Comparison of ENCODE assay signal across 8 mouse cellular contexts in the genomic region with DNA sequence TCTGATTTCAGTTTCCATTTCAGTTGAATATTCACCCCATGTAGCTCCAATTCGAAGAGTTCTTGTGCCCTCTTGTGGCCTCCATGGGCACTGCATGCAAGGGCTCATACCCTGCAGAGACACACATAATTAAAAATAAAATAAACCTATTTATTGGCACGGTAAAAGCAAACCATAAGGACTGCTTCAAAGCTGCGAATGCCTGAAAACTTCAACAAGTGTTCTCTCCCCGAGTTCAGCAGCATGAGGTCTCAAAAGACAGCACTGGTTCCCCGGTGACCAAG. TPM values are rescaled to one million over a fixed set of nuclear protein-coding genes. Genes with fewer than 3 reads are reported as not detected.
DNase-seq lines count a peak whose midpoint lies in the region; ATAC-seq and TF ChIP-seq lines count a peak whose summit lies in the region.

No protein-coding gene starts in this region.

- TF ChIP-seq POLR2A in heart, adult 2 months (IDR thresholded peaks at IDR 0.05; ENCODE audit: insufficient read depth, low read depth, low read length), result no peak

- no peak overlapping the region for H3K4me2 ChIP-seq in neural tube, embryonic 11.5 days (ENCODE audit: low read depth)

- H3K9ac ChIP-seq in heart, adult 2 months (ENCODE audit: low read depth, low read length), result no peak overlapping the region
- no peak overlapping the region for H3K9ac ChIP-seq in neural tube, embryonic 11.5 days (ENCODE audit: low read length)

- no peak for ATAC-seq in neural tube, embryonic 11.5 days (ENCODE audit: insufficient read depth, low FRiP score, low TSS enrichment)

- peaks cover 87% of the 10 kb centered on the region for H3K9me3 ChIP-seq in neural tube, embryonic 11.5 days (ENCODE audit: control insufficient read depth, low read length)

- H3K79me2 ChIP-seq in heart, adult 2 months (replicated peaks; ENCODE audit: control insufficient read depth, insufficient read depth, low read length), result no peaks in the 10 kb centered on the region

- no peak for TF ChIP-seq EP300 in heart, adult 2 months (IDR thresholded peaks at IDR 0.05; ENCODE audit: insufficient read depth, low read depth, low read length)

- WGBS in heart, adult 2 months, result 30% methylated on average over 5 of the region's 5 CpGs
- WGBS in neural tube, embryonic 11.5 days, result 43% methylated on average over 5 of the region's 5 CpGs

- DNase-seq in heart, adult 2 months, result peak in 1 of 2 experiments; percentile 71
- DNase-seq in heart, adult 8-10 months (ENCODE audit: low spot score), result no peak
- DNase-seq in 3134 (ENCODE audit: extremely low read depth, insufficient read length, low spot score), result peak; percentile 44
- peak; percentile 66 for DNase-seq in MEL-GATA-1-ER (ENCODE audit: extremely low read depth, low read depth)
- peak; percentile 74 for DNase-seq in embryo, embryonic 9.5 days (ENCODE audit: extremely low spot score)
- peak; percentile 85 for DNase-seq in kidney, postnatal 10 days
- DNase-seq in neural tube, embryonic 11.5 days (ENCODE audit: low spot score), result peak; percentile 75
- DNase-seq in left cerebral cortex, adult 9 months (ENCODE audit: low spot score in 2 of 2), result no peak

- no peaks in the 10 kb centered on the region for H3K4me1 ChIP-seq in heart, adult 2 months (ENCODE audit: control insufficient read depth, insufficient read depth, low read length)
- no peaks in the 10 kb centered on the region for H3K4me1 ChIP-seq in neural tube, embryonic 11.5 days (ENCODE audit: control insufficient read depth, insufficient read depth, low read length)

- no peak overlapping the region for H3K27ac ChIP-seq in heart, adult 2 months
- no peak overlapping the region for H3K27ac ChIP-seq in neural tube, embryonic 11.5 days (ENCODE audit: low read depth, low read length)

- no peaks in the 10 kb centered on the region for H3K36me3 ChIP-seq in heart, adult 2 months (ENCODE audit: control insufficient read depth, insufficient read depth, low read length)
- no peaks in the 10 kb centered on the region for H3K36me3 ChIP-seq in neural tube, embryonic 11.5 days (ENCODE audit: control insufficient read depth, insufficient read depth, low read length)

- intact Hi-C loops in heart, adult 2 months (cut with DNase I), result loop anchor here (10.0 kb wide), 1 partner anchor 283 kb away; a partner anchor contains a TSS

- H3K4me3 ChIP-seq in heart, adult 2 months, result no peak overlapping the region
- no peak overlapping the region for H3K4me3 ChIP-seq in neural tube, embryonic 11.5 days (ENCODE audit: low read depth, low read length)

- H3K27me3 ChIP-seq in heart, adult 2 months (ENCODE audit: control insufficient read depth, insufficient read depth, low read length), result no peaks in the 10 kb centered on the region
- no peaks in the 10 kb centered on the region for H3K27me3 ChIP-seq in neural tube, embryonic 11.5 days (ENCODE audit: control insufficient read depth, insufficient read depth, low read length)

- 0 out of 2 replicates have a peak, but pooled peaks have one; percentile 99 for TF ChIP-seq CTCF in heart, adult 2 months (IDR thresholded peaks at IDR 0.05)

RNA-seq across cellular contexts. Expression of a gene that starts 10.2 kb away (rescaled TPM):
- total RNA-seq in heart, adult 2 months (2021), result not detected
- polyA plus RNA-seq in heart, adult 2 months (2012; rRNA removed), result not detected in 2 replicates
- not detected for total RNA-seq in heart, adult 8-10 months (2022)
- polyA plus RNA-seq in neural tube, embryonic 11.5 days (2014; fragmentation: Nextera tagmentation; extraction: Ambion mirVana), result not detected in 2 replicates

RNA-seq across cellular contexts. Expression of a gene that starts 10.2 kb away (rescaled TPM):
- 10 to 100 TPM in 1 of 2 experiments, 1 to 10 TPM in 1; 8.7 to 11.5 TPM for total RNA-seq in heart, adult 2 months (2021)
- polyA plus RNA-seq in heart, adult 2 months (2012; rRNA removed), result 12.7 and 23.9 TPM in 2 replicates
- 10 to 100 TPM; 10.6 to 14.2 (median 11.0) TPM for total RNA-seq in heart, adult 8-10 months (2022)
- polyA plus RNA-seq in neural tube, embryonic 11.5 days (2014; fragmentation: Nextera tagmentation; extraction: Ambion mirVana), result 136 and 141 TPM in 2 replicates

Comparison
In these comparisons a context has a peak if more than half of its experiments do, and no peak if none do; other contexts are left out.
1. DNase-seq: peak in 3134 (single experiment), MEL-GATA-1-ER (single experiment), embryo, embryonic 9.5 days (single experiment), kidney, postnatal 10 days (single experiment) and neural tube, embryonic 11.5 days (single experiment); none in heart, adult 8-10 months (single experiment) and left cerebral cortex, adult 9 months (0 of 2).